Comparison of ENCODE assay signal across 25 mouse cellular contexts in the genomic region with DNA sequence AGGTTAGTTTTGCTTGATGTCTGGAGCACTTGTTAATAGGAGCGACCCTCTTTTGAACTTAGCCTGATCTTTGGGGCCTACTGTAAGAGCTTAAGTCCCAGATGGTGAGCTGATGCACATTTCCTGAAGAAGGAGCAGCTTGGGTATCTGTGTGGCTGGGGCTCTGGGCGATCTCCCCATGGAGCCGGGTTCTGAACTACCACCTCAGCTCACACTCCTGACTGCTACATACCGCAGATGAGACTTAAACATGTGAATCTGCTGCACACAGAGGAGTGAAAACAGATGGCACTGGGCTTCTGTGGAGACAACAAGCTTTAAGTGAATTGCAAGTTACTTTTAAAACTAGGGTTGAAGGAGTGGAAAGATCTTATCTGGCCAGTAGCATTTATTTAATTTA. TPM values are rescaled to one million over a fixed set of nuclear protein-coding genes. Genes with fewer than 3 reads are reported as not detected.
DNase-seq lines count a peak whose midpoint lies in the region; ATAC-seq and TF ChIP-seq lines count a peak whose summit lies in the region.
"Had no signal": no experiment of that assay in that cellular context is flagged by ENCODE, and none has a peak within 500 bp of the region (broad histone marks: within the 10 kb centered on the region; RNA-seq: fewer than 3 reads in every experiment).

No protein-coding gene starts in this region.

- H3K9ac ChIP-seq in liver, embryonic 12.5 days: peak overlapping the region; percentile 49; the same call in 1 of the 2 replicates
- H3K9ac ChIP-seq in liver, postnatal 0 days (replicated peaks): no peak overlapping the region
- H3K9ac ChIP-seq in liver, embryonic 13.5 days: peak overlapping the region; percentile 54
- H3K9ac ChIP-seq: embryonic facial prominence, embryonic 12.5 days; forebrain, embryonic 15.5 days; kidney, embryonic 15.5 days; midbrain, embryonic 12.5 days; neural tube, embryonic 13.5 days had no signal

- H3K4me1 ChIP-seq in liver, embryonic 12.5 days: peaks cover 83% of the 10 kb centered on the region
- peaks cover 30% of the 10 kb centered on the region for H3K4me1 ChIP-seq in liver, postnatal 0 days (ENCODE audit: insufficient read depth)
- H3K4me1 ChIP-seq in liver, embryonic 13.5 days (replicated peaks): peaks cover 83% of the 10 kb centered on the region

- peak; percentile 38 for DNase-seq in frontal cortex, adult 2 months (ENCODE audit: extremely low spot score in 1 of 2, low spot score in 1 of 2)
- no peak for DNase-seq in frontal cortex, postnatal 10 days (ENCODE audit: low spot score in 2 of 2)
- DNase-seq in liver, postnatal 0 days: no peak
- DNase-seq in liver, embryonic 13.5 days: no peak
- no peak for DNase-seq in thymus, postnatal 36 days
- DNase-seq: adrenal gland, postnatal 36 days; cerebellum, adult 2 months; cerebellum, postnatal 14 days; gastrocnemius, postnatal 36 days; heart, adult 2 months; heart, postnatal 14 days; kidney, adult 11 months; kidney, postnatal 25 days; lung, postnatal 36 days; thymus, adult 18-20 months; thymus, postnatal 25 days had no signal

- ATAC-seq in liver, embryonic 12.5 days: no peak
- ATAC-seq in liver, postnatal 0 days: no peak
- no peak for ATAC-seq in liver, embryonic 13.5 days (ENCODE audit: low read depth)
- peak; percentile 18 for ATAC-seq in megakaryocyte-erythroid progenitor cell, adult 5-6 weeks (replicated peaks; ENCODE audit: low FRiP score, low TSS enrichment, poor library complexity, severe bottlenecking)
- ATAC-seq: CD4-positive, CD25-positive, alpha-beta regulatory T cell, adult 4 months; forebrain, embryonic 15.5 days had no signal

- H3K36me3 ChIP-seq in liver, embryonic 12.5 days: peaks cover 13% of the 10 kb centered on the region; the same call in 1 of the 2 replicates
- peaks cover 4% of the 10 kb centered on the region; the same call in 1 of the 2 replicates for H3K36me3 ChIP-seq in liver, postnatal 0 days (replicated peaks; ENCODE audit: insufficient read depth, low read length)
- peaks cover 9% of the 10 kb centered on the region for H3K36me3 ChIP-seq in liver, embryonic 13.5 days
- H3K36me3 ChIP-seq: embryonic facial prominence, embryonic 12.5 days; forebrain, embryonic 15.5 days; midbrain, embryonic 12.5 days; neural tube, embryonic 13.5 days had no signal

- H3K4me2 ChIP-seq in liver, embryonic 12.5 days: peak overlapping the region; percentile 46; the same call in 1 of the 2 replicates
- H3K4me2 ChIP-seq in liver, postnatal 0 days (ENCODE audit: low read depth, low read length): no peak overlapping the region
- H3K4me2 ChIP-seq in liver, embryonic 13.5 days: 0 out of 2 replicates have a peak overlapping the region, but pooled peaks have one; percentile 1
- H3K4me2 ChIP-seq: embryonic facial prominence, embryonic 12.5 days; forebrain, embryonic 15.5 days; kidney, embryonic 15.5 days; midbrain, embryonic 12.5 days; neural tube, embryonic 13.5 days had no signal

- peak overlapping the region; percentile 70 for H3K27ac ChIP-seq in liver, embryonic 12.5 days
- no peak overlapping the region for H3K27ac ChIP-seq in liver, postnatal 0 days (ENCODE audit: low read depth)
- peak overlapping the region; percentile 72 for H3K27ac ChIP-seq in liver, embryonic 13.5 days
- H3K27ac ChIP-seq: embryonic facial prominence, embryonic 12.5 days; forebrain, embryonic 15.5 days; heart, adult 2 months; kidney, embryonic 15.5 days; midbrain, embryonic 12.5 days; neural tube, embryonic 13.5 days had no signal

- TF ChIP-seq CTCF in liver, postnatal 0 days (IDR thresholded peaks at IDR 0.05; ENCODE audit: low read depth): no peak

- no peak overlapping the region for H3K4me3 ChIP-seq in liver, embryonic 12.5 days
- H3K4me3 ChIP-seq in liver, postnatal 0 days (ENCODE audit: low read depth, low read length): no peak overlapping the region
- no peak overlapping the region for H3K4me3 ChIP-seq in liver, embryonic 13.5 days (replicated peaks)
- H3K4me3 ChIP-seq: embryonic facial prominence, embryonic 12.5 days; forebrain, embryonic 15.5 days; heart, adult 2 months; kidney, embryonic 15.5 days; midbrain, embryonic 12.5 days; neural tube, embryonic 13.5 days had no signal

- no peaks in the 10 kb centered on the region for H3K9me3 ChIP-seq in liver, embryonic 12.5 days (replicated peaks)
- H3K9me3 ChIP-seq in liver, postnatal 0 days (ENCODE audit: low read length): no peaks in the 10 kb centered on the region
- no peaks in the 10 kb centered on the region for H3K9me3 ChIP-seq in liver, embryonic 13.5 days (replicated peaks)
- H3K9me3 ChIP-seq: embryonic facial prominence, embryonic 12.5 days; forebrain, embryonic 15.5 days; kidney, embryonic 15.5 days; midbrain, embryonic 12.5 days; neural tube, embryonic 13.5 days had no signal

- no peak for TF ChIP-seq EP300 in liver, postnatal 0 days (IDR thresholded peaks at IDR 0.05; ENCODE audit: low read depth)

- WGBS in liver, embryonic 12.5 days (ENCODE audit: insufficient replicate concordance): 67% methylated on average over 4 of the region's 4 CpGs
- 69% methylated on average over 4 of the region's 4 CpGs for WGBS in liver, postnatal 0 days (ENCODE audit: insufficient replicate concordance)
- WGBS in liver, embryonic 13.5 days (ENCODE audit: insufficient replicate concordance): 62% methylated on average over 4 of the region's 4 CpGs

- H3K27me3 ChIP-seq in liver, embryonic 12.5 days (replicated peaks): no peaks in the 10 kb centered on the region
- H3K27me3 ChIP-seq in liver, postnatal 0 days (ENCODE audit: insufficient read depth, low read length): no peaks in the 10 kb centered on the region
- H3K27me3 ChIP-seq in liver, embryonic 13.5 days: no peaks in the 10 kb centered on the region
- H3K27me3 ChIP-seq: embryonic facial prominence, embryonic 12.5 days; forebrain, embryonic 15.5 days; kidney, embryonic 15.5 days; midbrain, embryonic 12.5 days; neural tube, embryonic 13.5 days had no signal

RNA-seq across cellular contexts. Expression of gene Pan3, which starts 15.3 kb away (rescaled TPM):
- polyA plus RNA-seq in frontal cortex, adult 2 months (2012; rRNA removed): 48.7 and 55.7 TPM in 2 replicates
- 43.9 and 45.9 TPM in 2 replicates for polyA plus RNA-seq in liver, embryonic 12.5 days (2016; fragmentation: Nextera tagmentation; extraction: Ambion mirVana)
- 25.2 and 29.9 TPM in 2 replicates for polyA plus RNA-seq in liver, postnatal 0 days (2015; fragmentation: Nextera tagmentation; extraction: Ambion mirVana)
- polyA plus RNA-seq in liver, embryonic 13.5 days (2015; fragmentation: Nextera tagmentation; extraction: Ambion mirVana): 39.0 and 39.3 TPM in 2 replicates
- total RNA-seq in megakaryocyte-erythroid progenitor cell, adult 5-6 weeks (2014; fragmentation: Nextera tagmentation): 279 and 362 TPM in 2 replicates
- 189 and 195 TPM in 2 replicates for total RNA-seq in megakaryocyte-erythroid progenitor cell, adult 5-6 weeks (2017)

RNA-seq across cellular contexts. Expression of gene Flt3, which starts 45.0 kb away (rescaled TPM):
- 5.6 and 5.9 TPM in 2 replicates for polyA plus RNA-seq in frontal cortex, adult 2 months (2012; rRNA removed)
- polyA plus RNA-seq in liver, embryonic 12.5 days (2016; fragmentation: Nextera tagmentation; extraction: Ambion mirVana): 2.7 and 2.9 TPM in 2 replicates
- 1.3 and 1.5 TPM in 2 replicates for polyA plus RNA-seq in liver, postnatal 0 days (2015; fragmentation: Nextera tagmentation; extraction: Ambion mirVana)
- 1.6 and 1.8 TPM in 2 replicates for polyA plus RNA-seq in liver, embryonic 13.5 days (2015; fragmentation: Nextera tagmentation; extraction: Ambion mirVana)
- total RNA-seq in megakaryocyte-erythroid progenitor cell, adult 5-6 weeks (2014; fragmentation: Nextera tagmentation): 0.37 and 1.7 TPM in 2 replicates
- 2.4 and 4.6 TPM in 2 replicates for total RNA-seq in megakaryocyte-erythroid progenitor cell, adult 5-6 weeks (2017)
- polyA plus RNA-seq: heart, embryonic 14.5 days had no signal

Comparison
In these comparisons a context has a peak if more than half of its experiments do, and no peak if none do; other contexts are left out.
1. DNase-seq: peak in frontal cortex, adult 2 months (2 of 2); none in frontal cortex, postnatal 10 days (0 of 2), liver, postnatal 0 days (single experiment), liver, embryonic 13.5 days (single experiment) and thymus, postnatal 36 days (0 of 2).